Mouse (Mus musculus) kidney, adult 18-20 months (tissue): ENCODE data around the gene Neurl1a.
A peak's percentile ranks its signal among the peaks of the same experiment; 100 is the strongest.

Experiments used
- DNase-seq: peaks from one replicate; pipeline ENCODE4 v3.0.0; 2021

The Neurl1a gene

DNA sequence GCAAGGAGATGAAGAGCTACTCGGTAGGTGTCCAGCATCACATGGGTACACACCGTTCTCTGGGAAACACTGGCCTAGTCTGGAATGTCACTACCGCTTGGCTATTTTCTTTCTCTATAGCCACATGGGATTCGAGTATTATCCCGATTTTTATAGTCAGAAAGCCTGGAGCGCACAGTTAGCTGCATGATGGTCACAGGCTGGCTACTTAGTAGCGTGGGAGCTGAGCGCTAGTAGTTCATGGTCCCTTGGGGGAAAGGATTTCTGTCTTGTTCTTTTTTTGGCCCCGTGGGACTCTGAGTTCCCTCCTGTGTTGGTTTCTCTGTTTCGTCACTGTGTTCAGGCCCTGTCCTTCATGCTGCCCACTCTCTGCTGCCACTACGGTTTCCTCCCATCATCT, 119.5 kb downstream of the Neurl1a start:
- no peak for DNase-seq

GRCm38 (mm10) chr19:47301303-47302190, 122.9 kb downstream of the Neurl1a start:
- no peak for DNase-seq

GRCm38 (mm10) chr19:47302191-47302852, 123.7 kb downstream of the Neurl1a start:
- peak; percentile 85 for DNase-seq

GRCm38 (mm10) chr19:47303128-47303527, 124.5 kb downstream of the Neurl1a start:
- no peak for DNase-seq

- DNase-seq, result no peak
Measured at GRCm38 (mm10) chr19:47304170-47304745, 125.6 kb downstream of the Neurl1a start.

DNA sequence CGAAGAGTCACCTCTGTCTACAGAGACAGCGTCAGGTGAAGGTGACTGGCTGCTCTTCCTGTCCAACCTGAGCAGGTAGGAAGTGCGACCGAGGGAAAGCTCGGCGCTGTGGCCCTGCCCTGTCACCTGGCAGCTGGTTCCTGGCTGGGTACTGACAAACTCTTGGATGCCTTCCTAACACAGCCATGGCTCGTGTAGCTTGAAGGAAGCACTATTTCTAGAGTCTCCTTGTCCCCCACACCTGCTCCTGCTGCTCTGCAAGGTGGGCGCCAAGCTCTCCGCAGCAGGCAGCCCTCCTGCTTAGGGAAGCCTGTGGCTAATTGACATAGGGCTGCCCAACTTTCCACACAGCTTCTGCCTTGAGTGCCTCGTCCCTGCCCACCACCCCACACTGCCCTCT, 126.8 kb downstream of the Neurl1a start:
- no peak for DNase-seq

GRCm38 (mm10) chr19:47306128-47306916, 127.7 kb downstream of the Neurl1a start:
- DNase-seq, result no peak

- DNase-seq, result no peak
Measured at GRCm38 (mm10) chr19:47306917-47307315, 128.3 kb downstream of the Neurl1a start.
